Mouse (Mus musculus) urinary bladder, postnatal 36 days (tissue): Measurements from ENCODE around the gene Clptm1.
A peak's percentile ranks its signal among the peaks of the same experiment; 100 is the strongest.

Experiments
- DNase-seq, 2 experiments: peaks; one replicate each; pipeline ENCODE4 v3.0.0; 2022; ENCODE audit warnings: low spot score in 2 of 2, mixed read lengths in 1 of 2

Clptm1 gene

DNA sequence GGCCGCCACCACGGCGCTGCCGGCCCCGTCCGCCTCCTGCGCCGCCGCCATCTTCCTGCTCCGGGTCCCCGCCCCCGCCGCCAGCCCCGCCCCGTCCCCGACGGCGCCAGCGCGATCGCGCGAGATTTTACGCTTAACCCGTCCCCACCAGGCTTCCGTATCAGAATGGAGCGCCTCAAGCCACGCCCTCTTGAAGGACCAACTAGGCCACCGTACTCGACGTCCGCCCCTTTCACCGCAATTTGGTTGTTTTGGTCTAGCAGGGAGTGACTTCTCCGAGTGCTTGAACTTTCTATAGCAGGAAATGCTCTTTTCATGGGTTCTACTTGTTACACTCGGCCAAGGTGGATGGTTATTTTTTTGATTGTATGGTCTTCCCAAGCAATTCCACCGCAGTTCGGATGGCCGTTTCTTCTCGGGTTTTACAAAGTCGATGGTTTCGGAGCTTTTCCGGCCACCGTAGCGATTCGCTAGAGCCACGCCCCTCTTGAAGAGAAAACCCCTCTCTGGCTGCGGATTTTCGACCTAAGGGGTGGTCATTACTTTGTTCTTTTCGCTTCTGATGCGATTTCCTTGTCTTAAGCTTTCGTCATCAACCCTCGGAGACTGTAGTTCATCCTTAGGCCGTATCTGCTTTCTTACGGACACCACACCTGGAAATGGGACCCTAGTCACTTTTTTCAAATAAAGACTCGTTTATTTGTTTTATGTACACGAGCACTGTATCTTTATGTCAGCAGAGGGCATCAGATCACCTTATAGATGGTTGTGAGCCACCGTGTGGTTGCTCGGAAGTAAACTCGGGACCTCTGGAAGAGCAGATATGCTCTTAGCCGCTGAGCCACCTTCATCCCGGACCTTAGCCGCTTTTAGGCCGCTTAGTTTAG lies at the start of gene Clptm1:
Gene Clptm1, minus strand, starts transcription at position 79 of the 887 bp plus-strand sequence.
- peak; percentile 94 to 96 for DNase-seq

- no peak for DNase-seq
These were observed 48.8 kb upstream of the Clptm1 start for GRCm38 (mm10) chr7:19713598-19713997.

DNA sequence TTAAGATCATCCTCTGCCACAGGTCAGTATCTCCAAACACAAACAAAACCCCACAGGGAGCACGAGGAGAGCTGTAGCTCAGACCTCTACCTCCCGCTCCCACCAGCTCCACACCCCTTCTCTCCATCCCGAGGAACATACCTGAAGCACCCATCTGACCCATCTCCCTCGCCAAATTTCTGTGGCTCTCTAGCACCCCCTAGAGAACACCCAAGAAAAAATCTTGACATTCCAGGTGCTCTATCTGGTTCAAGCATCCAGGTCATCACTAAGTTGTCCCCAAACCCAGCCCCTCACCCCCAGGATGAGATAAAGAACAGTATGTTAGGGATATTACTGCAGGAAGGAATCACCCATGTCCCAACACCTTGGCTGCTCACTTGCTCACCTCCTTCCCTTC lies 48.4 kb upstream of the Clptm1 start:
- no peak for DNase-seq

DNA sequence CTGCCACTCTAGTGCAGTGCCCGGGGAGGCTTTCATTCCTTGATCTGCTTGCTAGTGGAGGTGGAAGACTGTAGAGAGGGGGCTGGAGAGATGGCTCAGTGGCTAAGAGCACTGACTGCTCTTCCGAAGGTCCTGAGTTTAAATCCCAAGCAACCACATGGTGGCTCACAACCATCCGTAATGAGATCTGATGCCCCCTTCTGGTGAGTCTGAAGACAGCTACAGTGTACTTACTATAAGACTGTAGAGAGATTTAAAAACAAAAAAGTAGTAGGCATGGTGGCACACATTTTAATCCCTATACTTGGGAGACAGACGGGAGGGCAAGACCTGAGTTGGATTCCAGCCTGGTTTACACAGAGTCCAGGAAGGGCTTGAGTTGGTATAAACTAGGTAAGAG lies 47.6 kb upstream of the Clptm1 start:
- no peak for DNase-seq

DNA sequence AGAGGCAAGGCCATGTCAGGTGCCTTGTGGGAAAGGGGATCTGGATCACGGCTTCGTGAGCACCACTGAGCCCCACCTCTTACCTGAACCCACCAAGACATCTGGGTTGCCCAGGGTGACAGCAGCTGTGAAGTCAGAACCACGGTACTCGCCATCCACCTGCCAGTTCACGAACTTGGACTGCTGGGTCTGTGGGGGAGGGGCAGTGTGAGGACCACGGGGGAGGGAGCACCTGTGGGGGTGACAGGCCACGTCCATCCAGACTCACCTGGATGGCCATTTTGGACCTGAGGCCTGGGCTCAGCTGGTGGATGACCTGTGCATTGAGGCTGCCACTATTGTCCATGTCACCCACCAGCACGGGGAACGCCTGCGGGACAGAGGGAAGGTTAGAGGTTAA lies 45.8 kb upstream of the Clptm1 start:
- DNase-seq = no peak

DNA sequence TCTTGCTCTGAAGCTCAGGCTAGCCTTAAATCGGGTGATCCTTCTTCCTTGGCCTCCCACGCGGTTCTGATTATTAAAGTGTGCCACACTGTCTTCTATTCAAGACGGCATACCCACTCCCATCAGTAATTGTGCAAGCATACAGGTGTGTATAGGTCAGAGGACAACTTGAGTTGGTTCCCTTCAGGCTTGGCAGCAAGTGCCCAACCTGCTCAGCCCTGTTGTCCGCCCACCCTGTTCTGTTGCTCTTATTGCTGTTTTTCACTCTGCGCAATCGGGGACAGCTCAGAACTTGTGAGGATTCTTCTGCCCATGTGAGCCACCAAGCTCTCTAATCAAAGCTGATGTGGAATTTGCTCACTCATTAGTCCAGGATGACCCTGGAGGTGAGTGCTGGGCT lies 40.4 kb upstream of the Clptm1 start:
- DNase-seq = no peak

GRCm38 (mm10) chr7:19704475-19704874 lies 39.6 kb upstream of the Clptm1 start:
- no peak for DNase-seq

GRCm38 (mm10) chr7:19702859-19703555 lies 38.2 kb upstream of the Clptm1 start:
- DNase-seq = no peak

DNA sequence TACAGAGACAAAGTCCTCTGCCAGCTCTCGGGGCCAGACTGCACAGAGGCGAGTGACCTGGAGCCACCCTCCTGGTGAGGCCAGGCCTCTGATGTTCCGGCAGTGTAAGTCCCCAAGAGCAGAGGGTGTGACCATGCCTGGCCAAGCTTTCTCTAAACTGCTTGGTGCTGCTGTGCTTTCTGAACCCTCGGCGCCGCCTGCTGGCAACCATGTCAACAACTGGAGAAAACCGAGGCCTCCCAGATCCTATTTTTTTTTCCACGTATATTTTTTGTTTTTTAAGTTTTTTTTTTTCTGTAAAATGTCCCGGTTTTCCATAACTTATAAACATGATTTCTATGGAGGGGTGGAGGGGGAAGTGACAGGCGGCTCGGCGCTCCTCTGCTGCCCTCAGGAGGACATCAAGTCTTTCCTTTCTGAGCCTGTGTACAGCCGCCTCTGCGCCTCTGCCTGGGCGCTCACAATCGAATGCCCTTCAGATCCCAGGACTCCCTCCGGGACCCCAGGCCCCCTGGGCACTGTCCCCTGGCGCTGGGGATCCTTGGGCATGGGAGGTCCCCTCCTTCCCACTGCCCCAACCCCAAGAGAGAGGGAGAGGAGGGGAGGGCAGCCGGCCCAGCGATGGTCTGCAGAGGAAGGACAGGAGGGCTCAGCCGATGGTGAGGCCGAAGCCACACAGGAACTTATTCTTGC lies 36.4 kb upstream of the Clptm1 start:
- DNase-seq = peak; percentile 69 to 85

DNA sequence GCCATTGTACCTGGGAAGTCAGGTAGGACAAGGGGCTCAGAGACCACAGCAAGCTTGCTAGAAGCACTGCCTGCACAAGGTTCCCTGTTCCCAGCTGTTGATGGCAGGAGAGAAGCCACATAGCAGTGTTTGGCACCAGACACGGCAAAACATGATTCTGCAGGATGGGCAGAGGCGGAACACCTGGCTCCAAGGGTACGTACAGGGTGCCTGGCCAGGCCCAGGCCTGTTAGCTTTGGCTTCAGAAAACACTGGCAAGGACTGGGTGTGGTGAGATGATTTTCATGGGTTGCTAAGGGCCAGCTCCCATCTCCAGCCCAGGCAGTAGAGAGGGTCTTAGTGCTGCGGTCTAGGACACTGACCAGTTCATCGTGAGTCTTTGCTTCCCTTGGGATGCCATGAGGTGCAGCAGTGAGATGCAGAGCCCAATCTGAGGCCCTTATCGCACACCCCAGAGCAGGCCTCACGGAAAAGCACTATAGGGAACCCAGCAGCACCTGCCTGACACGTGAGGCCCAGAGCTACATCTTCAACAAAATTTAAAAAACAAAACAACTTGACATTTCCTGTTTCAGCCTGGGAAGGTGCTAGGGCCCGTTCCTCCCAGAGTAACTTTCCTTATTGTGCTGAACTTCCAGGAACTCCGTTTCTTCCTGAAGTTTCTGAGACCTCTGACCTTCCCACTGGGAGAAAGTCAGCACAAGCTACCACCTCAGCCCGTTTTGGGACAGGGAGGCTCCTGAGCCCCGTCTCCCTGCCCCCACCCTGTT lies 35.7 kb upstream of the Clptm1 start:
- DNase-seq = no peak

DNA sequence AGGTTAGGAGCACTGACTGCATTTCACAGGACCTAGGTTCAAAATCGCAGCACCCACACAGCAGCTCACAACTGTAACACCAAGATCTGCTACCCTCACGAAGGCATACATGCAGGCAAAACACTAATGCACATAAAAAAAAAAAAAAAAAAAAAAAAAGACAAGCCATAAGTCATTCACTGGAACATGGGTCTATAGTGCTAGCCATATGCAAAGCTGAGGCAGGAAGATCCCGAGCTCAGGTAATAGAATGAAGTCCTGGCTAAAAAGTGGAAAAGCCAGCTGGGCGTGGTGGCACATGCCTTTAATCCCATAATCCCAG lies 35.0 kb upstream of the Clptm1 start:
- no peak for DNase-seq

GRCm38 (mm10) chr7:19698907-19699826 lies 34.3 kb upstream of the Clptm1 start, which contains the start of gene Apoe:
Gene Apoe (minus strand): TSS chr7:19699188.
- peak in 1 of 2 experiments; percentile 63 for DNase-seq

GRCm38 (mm10) chr7:19697949-19698906 lies 33.4 kb upstream of the Clptm1 start:
- DNase-seq = no peak

GRCm38 (mm10) chr7:19696336-19696873 lies 31.6 kb upstream of the Clptm1 start:
- DNase-seq = no peak

- no peak for DNase-seq
These were observed 31.0 kb upstream of the Clptm1 start for GRCm38 (mm10) chr7:19695881-19696280.

GRCm38 (mm10) chr7:19695213-19695594 lies 30.4 kb upstream of the Clptm1 start:
- no peak for DNase-seq

- no peak for DNase-seq
These were observed 29.7 kb upstream of the Clptm1 start for GRCm38 (mm10) chr7:19694336-19695212.

DNA sequence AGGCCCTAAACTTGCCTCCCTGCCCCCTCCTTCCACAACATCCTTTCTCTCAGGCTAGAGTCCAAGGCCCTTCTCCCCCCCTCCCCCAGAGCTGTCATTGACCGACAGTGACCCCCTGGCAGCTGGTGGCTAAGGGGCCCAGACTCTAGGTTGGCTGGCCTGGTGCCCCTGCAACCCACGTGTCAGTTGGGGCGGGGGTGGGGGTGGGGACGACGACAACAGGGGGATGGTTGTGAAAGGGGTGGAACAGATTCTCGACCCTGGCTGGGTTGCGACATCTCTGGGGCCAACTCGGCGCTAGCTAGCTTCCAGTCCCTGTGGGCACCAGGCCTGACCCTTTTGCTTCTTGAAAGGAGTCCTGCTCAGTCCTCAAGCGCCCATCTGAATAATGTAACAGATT lies 28.6 kb upstream of the Clptm1 start:
- DNase-seq = peak in 1 of 2 experiments; percentile 69
